Mouse (Mus musculus): ENCODE measurements around the gene Atp6ap1.

Atp6ap1 gene

DNA sequence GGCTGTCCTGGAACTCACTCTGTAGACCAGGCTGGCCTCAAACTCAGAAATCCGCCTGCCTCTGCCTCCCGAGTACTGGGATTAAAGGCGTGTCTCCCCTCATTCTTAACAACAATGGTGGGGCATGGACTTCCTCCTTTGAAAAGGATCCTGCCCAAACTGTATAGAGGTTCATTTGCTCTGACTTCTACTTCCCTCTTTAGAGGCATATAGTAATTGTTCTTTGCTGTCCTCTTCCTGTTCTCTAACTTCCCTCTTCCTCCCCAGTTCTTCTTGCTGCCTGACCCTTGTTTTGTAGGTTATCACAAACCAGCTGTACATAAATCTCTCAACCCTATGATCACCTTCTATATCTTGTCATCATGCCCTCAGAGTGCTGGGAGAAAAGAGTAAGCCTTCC is 2.8 kb downstream of the Atp6ap1 start:
- DNase-seq (ENCODE audit: extremely low spot score, low read depth, low spot score): no peak

DNA sequence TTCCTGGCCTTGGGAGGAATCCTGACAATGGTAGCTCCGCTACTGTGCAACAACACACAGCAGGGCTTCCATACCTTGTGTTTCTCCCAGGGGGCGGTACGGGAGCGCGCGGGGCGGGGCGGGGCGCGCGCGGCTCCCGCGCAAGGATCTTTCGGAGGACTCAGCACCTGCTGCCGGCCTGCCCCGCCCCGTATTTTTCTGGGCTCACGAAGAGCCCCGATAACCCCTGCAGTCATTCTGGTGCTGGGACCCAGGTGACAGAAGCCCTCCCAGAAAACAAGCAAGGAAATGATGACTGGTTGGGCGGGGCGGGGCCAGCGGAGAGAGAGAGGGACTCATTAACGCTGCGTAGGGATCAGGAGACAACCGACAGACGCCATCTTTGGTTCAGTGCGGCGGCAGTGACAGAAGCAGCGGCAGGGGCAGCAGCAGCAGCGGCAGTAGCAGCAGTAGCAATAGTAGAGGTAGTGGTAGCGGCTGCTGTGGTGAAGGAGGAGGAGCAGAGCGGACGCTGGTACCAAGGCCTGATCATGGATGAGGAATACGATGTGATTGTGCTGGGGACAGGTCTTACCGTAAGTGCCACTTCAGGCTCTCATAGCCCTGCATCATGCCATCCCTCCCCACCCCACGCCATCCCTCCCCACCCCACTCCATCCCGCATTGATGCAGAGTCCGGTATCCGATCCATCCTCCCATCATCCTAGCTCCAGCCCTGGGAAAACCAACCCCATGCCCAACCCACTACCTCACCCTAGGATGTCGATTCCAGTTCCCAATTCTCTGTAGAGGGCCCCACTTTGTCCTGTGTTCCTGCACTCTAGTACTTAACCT is 8.2 kb downstream of the Atp6ap1 start, which contains the start of gene Gdi1:
Gene Gdi1, plus strand, starts transcription at position 132 of the 834 bp plus-strand sequence.
- no peak for DNase-seq (ENCODE audit: extremely low spot score, low read depth, low spot score)

DNA sequence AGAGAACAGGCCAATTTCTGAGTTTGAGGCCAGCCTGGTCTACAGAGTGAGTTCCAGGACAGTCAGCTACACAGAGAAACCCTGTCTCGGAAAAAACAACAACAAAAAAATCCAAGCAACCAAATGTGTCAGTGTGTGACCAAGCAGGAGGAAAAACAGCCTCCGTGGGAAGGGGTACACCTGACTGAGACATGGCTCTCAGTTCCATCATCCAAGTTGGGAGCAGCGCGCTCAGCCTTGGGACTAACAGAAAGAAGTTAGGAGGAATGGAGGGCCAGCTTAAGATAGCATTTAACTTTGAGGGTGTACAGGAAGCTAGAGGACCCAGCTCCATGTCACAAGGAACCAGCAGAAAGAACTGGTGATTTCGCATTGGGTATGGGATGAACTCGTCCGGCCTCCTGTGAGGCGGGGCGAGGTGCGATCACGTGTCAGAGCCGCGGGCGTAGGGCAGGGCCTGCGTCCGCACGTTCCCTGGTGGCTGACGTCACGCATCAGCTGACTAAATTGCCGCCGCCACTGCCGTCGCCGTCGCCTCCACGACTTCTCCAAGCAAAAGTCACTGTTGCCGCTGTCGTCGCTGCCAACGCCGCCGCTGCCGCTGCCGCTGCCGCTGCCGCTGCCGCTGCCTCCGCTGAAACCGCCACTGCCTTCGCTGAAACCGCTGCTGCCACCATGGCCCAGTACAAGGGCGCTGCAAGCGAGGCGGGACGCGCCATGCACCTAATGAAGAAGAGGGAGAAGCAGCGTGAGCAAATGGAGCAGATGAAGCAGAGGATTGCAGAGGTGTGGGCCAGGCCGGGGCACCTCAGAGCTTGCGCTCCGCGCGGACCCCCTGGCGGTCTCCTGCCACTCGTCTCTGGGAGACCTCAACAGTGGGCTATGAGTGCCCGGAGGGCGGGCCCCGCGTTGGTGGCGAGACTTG is 15.9 kb downstream of the Atp6ap1 start, which contains the start of gene Fam50a:
Gene Fam50a, plus strand, starts transcription at position 494 of the 925 bp plus-strand sequence.
- no peak for DNase-seq (ENCODE audit: extremely low spot score, low read depth, low spot score)

DNA sequence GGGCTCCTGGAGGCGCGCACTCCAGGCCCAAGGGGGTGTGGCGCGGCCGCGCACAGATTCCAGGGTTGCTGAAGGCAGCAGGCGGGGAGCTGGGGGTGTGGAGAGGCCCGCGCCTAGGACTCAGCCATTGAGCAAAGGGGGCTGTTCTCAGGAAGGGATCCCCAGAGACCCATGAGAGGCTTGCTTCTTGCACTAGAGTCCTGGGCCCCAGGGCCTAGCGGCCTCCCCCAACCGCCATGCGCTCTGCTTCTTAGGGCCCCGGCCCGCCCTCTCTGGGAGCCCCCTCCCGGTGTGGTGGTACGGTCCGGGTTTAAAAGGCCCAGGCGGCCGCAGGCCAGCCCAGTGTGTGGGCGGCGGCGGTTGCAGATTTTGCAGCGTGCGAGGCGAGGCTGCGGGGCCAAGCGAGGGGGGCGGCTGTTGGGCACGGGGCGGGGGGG is 31.8 kb downstream of the Atp6ap1 start, which contains the start of gene Plxna3:
Gene Plxna3, plus strand, starts transcription at position 342 of the 437 bp plus-strand sequence.
- no peak for DNase-seq (ENCODE audit: extremely low spot score, low read depth, low spot score)

DNA sequence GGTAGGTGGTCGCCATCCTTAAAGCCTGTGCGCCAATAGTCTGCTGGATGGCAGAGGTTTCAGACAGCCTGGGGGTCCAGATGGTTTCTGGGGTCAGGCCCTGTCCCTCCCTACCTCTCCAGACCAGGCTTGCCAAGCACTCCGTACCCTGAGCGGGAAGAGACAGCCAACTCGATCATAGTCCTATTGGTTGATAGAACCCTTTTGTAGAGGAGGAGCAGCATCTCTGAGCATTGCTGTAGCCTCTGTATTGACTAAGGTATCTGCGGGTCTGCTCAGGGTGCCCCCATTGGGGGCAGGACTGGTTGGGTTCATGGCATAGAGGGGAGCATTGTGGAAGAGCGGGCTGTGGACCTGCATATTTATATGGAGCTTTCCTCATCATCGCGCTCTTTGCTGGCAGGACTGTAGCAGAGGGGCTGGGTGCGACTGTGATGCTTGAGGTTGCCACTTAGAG is 32.3 kb downstream of the Atp6ap1 start:
- no peak for DNase-seq (ENCODE audit: extremely low spot score, low read depth, low spot score)

DNA sequence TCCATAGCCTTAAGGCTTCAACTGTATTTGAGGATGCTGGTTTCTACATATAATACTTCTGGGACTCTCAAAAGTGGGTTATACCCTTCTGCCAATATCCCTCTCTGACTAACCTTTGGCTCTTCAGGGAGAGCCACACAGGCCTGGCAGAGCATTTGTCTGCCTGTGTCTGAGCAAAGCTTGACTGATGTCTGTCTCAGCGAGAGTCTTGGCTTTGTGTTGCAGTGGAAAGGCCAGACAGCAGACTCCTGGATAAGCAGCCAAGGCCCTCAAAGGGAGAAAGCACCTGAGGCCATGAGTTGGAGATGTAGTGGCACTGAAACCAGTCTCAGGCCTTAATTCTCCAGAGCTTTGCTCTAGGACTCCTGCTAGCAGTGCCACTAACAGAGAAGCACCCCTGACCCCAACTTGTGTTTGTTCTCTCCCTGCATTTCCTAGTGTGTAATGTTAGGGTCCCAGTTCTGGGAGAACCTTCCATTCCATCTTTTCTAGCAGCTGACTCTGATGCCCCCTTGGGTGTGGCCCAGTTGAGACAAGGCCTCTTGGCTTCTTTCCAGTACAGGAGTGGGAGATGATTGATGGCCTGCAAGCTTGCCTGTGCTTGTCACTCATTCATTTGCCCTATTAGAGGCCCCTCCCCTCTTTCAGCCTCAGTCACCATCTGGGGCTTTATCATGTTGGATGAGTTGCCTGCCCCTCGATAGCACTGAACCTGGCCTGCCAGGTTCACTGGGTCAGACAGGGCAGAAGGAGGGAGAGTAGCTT is 33.5 kb downstream of the Atp6ap1 start:
- no peak for DNase-seq (ENCODE audit: extremely low spot score, low read depth, low spot score)

DNA sequence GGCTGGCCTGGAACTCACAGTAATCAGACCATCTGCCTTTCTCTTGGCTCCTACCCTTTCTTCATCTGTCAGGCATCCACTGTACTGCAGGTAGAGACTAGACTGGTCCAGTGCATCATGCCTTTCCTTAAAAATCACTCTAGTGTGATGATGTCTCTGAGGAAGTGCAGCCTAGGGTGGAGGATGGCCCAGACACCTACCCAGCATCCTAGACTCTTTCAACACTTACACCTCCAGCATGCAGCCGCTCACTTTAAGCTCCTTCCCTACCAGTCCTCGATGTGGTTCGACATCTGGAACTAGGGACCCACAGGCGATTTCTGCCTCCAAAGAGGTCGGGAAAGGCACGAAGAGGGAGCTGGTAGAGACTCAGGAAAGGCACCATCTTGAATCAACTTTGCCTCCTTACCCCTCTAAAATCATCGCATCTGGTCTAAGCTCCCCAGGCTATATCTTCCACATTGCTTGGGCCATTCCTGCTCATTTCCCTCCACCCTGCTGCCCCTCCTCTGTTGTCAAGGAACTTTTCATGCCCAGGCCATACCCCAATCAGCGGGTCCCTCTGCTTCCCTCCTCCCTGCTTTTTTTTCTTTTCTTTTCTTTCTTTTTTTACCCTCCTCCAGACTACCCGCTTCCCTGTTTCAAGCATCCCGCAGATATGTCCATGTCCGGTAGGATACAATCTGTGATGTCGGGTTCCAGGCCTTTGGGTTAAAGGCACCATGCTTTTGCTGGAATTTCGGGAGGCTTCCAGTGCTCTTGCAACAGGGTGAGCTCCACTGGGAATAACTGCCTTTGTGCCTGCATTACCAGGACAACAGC is 56.0 kb downstream of the Atp6ap1 start:
- DNase-seq (ENCODE audit: extremely low spot score, low read depth, low spot score): no peak

DNA sequence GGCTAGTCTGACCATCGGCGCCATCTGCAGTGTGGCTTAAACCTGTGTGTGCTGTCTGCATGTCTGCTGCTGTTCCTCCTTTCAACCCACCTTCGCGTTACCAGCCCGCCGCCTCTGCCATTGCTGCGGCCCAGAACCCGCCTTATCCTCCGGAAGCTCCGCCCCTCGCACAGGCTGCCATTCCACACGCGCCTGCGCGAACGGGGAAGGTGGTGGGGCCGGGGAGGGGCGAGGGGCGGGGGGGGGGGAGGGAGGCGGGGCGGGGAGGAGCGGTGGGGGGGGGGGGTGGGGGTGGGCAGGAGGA is 56.5 kb downstream of the Atp6ap1 start, which contains the start of gene Lage3:
Gene Lage3, minus strand, starts transcription at position 152 of the 304 bp plus-strand sequence.
- DNase-seq (ENCODE audit: extremely low spot score, low read depth, low spot score): no peak
